Mouse (Mus musculus): Measurements from ENCODE around the gene Atxn3. TPM values are rescaled to one million over a fixed set of nuclear protein-coding genes. Genes with fewer than 3 reads are reported as not detected.

Atxn3 gene
- 1 to 10 TPM; 4.2 to 4.4 TPM for total RNA-seq (2021)
- long read RNA-seq, experiment 1, full-length matches to known transcripts, result 2 of 2 reads
- long read RNA-seq, experiment 1, partial matches to known transcripts, result 0 of 2 reads
- long read RNA-seq, experiment 1, other reads (novel, unspliced or antisense), result 0 of 2 reads
- long read RNA-seq, experiment 2, partial matches to known transcripts, result 0 of 3 reads
- long read RNA-seq, experiment 2, other reads (novel, unspliced or antisense), result 1 of 3 reads

GRCm38 (mm10) chr12:101957942-101958544 is at the start of gene Atxn3:
Atxn3 (minus strand) TSS chr12:101958246.
- peak; percentile 97 for DNase-seq

- DNase-seq, result no peak
Measured at GRCm38 (mm10) chr12:102000785-102001184, 42.7 kb upstream of the Atxn3 start.

GRCm38 (mm10) chr12:101998929-101999328 is 40.9 kb upstream of the Atxn3 start:
- no peak for DNase-seq

- no peak for DNase-seq
Measured at GRCm38 (mm10) chr12:101994576-101995467, 36.8 kb upstream of the Atxn3 start.

- no peak for DNase-seq
Measured at GRCm38 (mm10) chr12:101987659-101988058, 29.6 kb upstream of the Atxn3 start.

- DNase-seq, result no peak
Measured at GRCm38 (mm10) chr12:101985110-101985509, 27.1 kb upstream of the Atxn3 start.

- no peak for DNase-seq
Measured at GRCm38 (mm10) chr12:101982977-101983376, 24.9 kb upstream of the Atxn3 start.

- no peak for DNase-seq
Measured at GRCm38 (mm10) chr12:101981559-101981958, 23.5 kb upstream of the Atxn3 start.

- no peak for DNase-seq
Measured at GRCm38 (mm10) chr12:101980266-101980665, 22.2 kb upstream of the Atxn3 start.

- DNase-seq, result no peak
Measured at GRCm38 (mm10) chr12:101979213-101979750, 21.2 kb upstream of the Atxn3 start.

GRCm38 (mm10) chr12:101978588-101978987 is 20.5 kb upstream of the Atxn3 start:
- DNase-seq, result no peak

- no peak for DNase-seq
Measured at GRCm38 (mm10) chr12:101978162-101978561, 20.1 kb upstream of the Atxn3 start.

- no peak for DNase-seq
Measured at GRCm38 (mm10) chr12:101977404-101977915, 19.4 kb upstream of the Atxn3 start.

GRCm38 (mm10) chr12:101976651-101977403 is 18.8 kb upstream of the Atxn3 start:
- no peak for DNase-seq

GRCm38 (mm10) chr12:101975601-101976571 is 17.8 kb upstream of the Atxn3 start, which contains the start of gene Cpsf2:
Cpsf2 (plus strand) TSS chr12:101975988.
- DNase-seq, result peak; percentile 74

- no peak for DNase-seq
Measured at GRCm38 (mm10) chr12:101975167-101975600, 17.1 kb upstream of the Atxn3 start.

GRCm38 (mm10) chr12:101974571-101974970 is 16.5 kb upstream of the Atxn3 start:
- DNase-seq, result no peak

- DNase-seq, result no peak
Measured at GRCm38 (mm10) chr12:101972230-101972629, 14.2 kb upstream of the Atxn3 start.

GRCm38 (mm10) chr12:101971311-101971710 is 13.3 kb upstream of the Atxn3 start:
- no peak for DNase-seq
